Mouse (Mus musculus) ES-E14 (cell line): Measurements from ENCODE around the gene Tns3. TPM values are rescaled to one million over a fixed set of nuclear protein-coding genes. Genes with fewer than 3 reads are reported as not detected.

Experiments used
- DNase-seq: peaks from one replicate; pipeline ENCODE4 v3.0.0-alpha.2; 2013; ENCODE audit warnings: low read depth, low spot score
- H3K27ac ChIP-seq: 2 replicates; pipeline ENCODE4 v1.5.1; 2012; ENCODE audit warnings: low read depth, mild to moderate bottlenecking, low read length, moderate library complexity, mixed read lengths; ENCODE audit not compliant: poor library complexity, insufficient read depth, severe bottlenecking
- H3K36me3 ChIP-seq: 2 replicates; pipeline ENCODE4 v1.6.1; 2012; ENCODE audit warnings: mild to moderate bottlenecking, low read length, moderate library complexity, mixed read lengths; ENCODE audit not compliant: control insufficient read depth, poor library complexity, insufficient read depth, severe bottlenecking
- H3K4me1 ChIP-seq, 2 experiments: fragments of 150-350 bp in 1 of 2; sonication (generic) in 1 of 2; 2 replicates each; pipeline ENCODE4 v1.6.1; 2012; ENCODE audit warnings: low read length in 2 of 2, mild to moderate bottlenecking in 1 of 2, mixed read lengths in 1 of 2; ENCODE audit not compliant: control insufficient read depth in 2 of 2, insufficient read depth in 2 of 2, poor library complexity in 1 of 2
- H3K4me3 ChIP-seq, 2 experiments: fragments of 150-350 bp in 1 of 2; sonication (generic) in 1 of 2; 2 replicates each; pipeline ENCODE4 v1.5.1; 2012; ENCODE audit warnings: low read length in 2 of 2, low read depth in 1 of 2, mild to moderate bottlenecking in 1 of 2, mixed read lengths in 1 of 2; ENCODE audit not compliant: insufficient read depth in 1 of 2, poor library complexity in 1 of 2, severe bottlenecking in 1 of 2
- H3K9ac ChIP-seq: 2 replicates; pipeline ENCODE4 v1.6.1; 2012; ENCODE audit warnings: low read depth, mild to moderate bottlenecking, low read length, mixed read lengths; ENCODE audit not compliant: poor library complexity, insufficient read depth, severe bottlenecking
- H3K9me3 ChIP-seq: fragments of 150-350 bp; sonication (generic); 2 replicates; pipeline ENCODE4 v1.6.1; 2012; ENCODE audit warnings: low read depth, mild to moderate bottlenecking, low read length; ENCODE audit not compliant: control insufficient read depth, insufficient read depth
- CHD2 ChIP-seq: IDR thresholded peaks from 2 replicates; pipeline ENCODE4 v1.6.1; 2014; ENCODE audit warnings: mild to moderate bottlenecking, low read depth, low read length, inconsistent platforms
- HCFC1 ChIP-seq: IDR thresholded peaks from 2 replicates; pipeline ENCODE4 v1.6.1; 2012; ENCODE audit warnings: low read length, inconsistent platforms, borderline replicate concordance; ENCODE audit not compliant: insufficient read depth
- MAFK ChIP-seq: IDR thresholded peaks from 2 replicates; pipeline ENCODE4 v1.6.1; 2014; ENCODE audit warnings: mild to moderate bottlenecking, low read depth, low read length, inconsistent platforms; ENCODE audit not compliant: insufficient read depth
- ZC3H11A ChIP-seq: IDR thresholded peaks from 2 replicates; pipeline ENCODE4 v1.6.1; 2012; ENCODE audit warnings: low read depth, mild to moderate bottlenecking, inconsistent platforms, low read length, borderline replicate concordance
- ZNF384 ChIP-seq: IDR thresholded peaks from 2 replicates; pipeline ENCODE4 v1.6.1; 2012; ENCODE audit warnings: low read depth, low read length, inconsistent platforms
- in situ Hi-C, 2 experiments: fragments of 600-800 bp; cut with MboI; formaldehyde crosslinking; loops; one replicate each; pipeline ENCODE4 v1.15.1; 2025; ENCODE audit warnings: low sequenced_read_pairs in 2 of 2, inconsistent platforms in 1 of 2; ENCODE audit not compliant: unreplicated experiment in 2 of 2
- total RNA-seq: library from RNA; depleted of rRNA; stranded (reverse); fragments of 300-350 nt; gene quantifications from 2 replicates; pipeline ENCODE4 v1.2.3, GENCODE M21; 2012

The Tns3 gene
- total RNA-seq, 1 experiment, result 111 TPM

DNA sequence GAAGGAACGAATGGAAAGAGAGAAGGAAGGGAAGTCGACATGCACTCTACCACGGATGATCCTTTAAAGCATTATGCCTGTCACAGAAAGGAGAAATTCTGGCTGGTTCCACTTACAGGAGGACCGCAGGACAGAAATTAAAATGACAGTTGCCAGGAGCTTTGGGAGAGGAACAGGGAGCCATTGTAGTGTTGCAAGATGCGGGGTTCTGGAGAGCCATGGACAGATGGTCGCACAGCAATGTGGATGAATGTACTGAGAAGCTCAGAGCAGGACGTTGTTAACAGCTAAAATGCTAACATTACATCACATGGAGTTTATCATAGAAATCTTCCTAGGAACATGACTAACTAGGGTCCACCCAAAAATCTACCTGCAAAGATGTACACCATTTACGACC, 6.8 kb downstream of the Tns3 start:
- in situ Hi-C loops, result no loop called here
- Histone ChIP-seq H3K9ac (no peak overlapping the region), H3K27ac (no peak overlapping the region), H3K9me3 (no peaks in the 10 kb centered on the region), H3K4me3 (no peak overlapping the region), H3K36me3 (peaks cover 6% of the 10 kb centered on the region; the same call in 1 of the 2 replicates), H3K4me1 (peaks cover 12 to 24% of the 10 kb centered on the region in 2 experiments)
- DNase-seq, result no peak
- TF ChIP-seq CHD2 (no peak), MAFK (no peak), ZC3H11A (no peak), HCFC1 (no peak), ZNF384 (no peak)

DNA sequence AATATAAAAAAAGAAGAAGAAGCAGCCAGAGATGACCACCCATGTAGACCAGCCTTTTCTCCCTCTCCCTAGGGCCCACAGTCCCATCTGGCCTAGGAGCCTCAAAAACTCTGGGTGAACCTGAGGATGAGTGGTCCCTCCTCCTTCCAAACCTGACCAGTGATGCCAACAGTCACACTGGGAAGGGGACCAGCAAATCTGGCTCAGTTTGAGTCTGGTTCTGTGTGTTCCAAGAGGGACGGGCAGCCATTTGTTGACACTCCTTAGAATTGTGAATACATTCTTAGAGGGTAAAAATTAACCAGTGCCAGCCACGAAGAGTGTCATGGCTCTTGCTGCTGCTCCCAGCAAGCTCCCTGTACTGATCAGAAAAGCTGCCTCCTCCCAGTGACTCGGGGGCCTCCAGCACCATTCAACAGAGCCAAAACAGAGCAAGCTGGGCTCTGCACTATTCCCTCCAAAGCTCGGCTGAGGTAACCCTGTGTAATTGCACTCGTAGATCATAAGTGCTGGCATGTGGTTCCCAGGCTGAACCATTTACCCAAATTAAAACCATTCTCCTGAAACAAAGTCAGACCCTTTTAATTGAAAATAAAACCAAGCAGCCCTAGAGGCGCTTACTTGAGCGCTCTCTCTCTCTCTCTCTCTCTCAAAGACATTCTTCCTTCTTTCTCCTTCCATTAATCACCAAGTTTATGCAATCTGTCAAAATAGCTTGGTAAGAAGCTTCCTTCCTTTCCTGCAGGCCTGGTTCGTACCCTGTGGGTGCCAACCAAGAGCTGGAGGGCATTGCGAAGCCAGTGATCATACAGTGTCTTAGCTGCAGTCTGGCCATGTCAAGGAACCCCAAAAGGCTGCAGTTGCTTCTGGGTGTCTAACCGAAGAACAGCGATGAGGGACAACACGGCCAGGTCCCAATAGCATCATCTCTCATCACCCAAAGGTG, 7.6 kb downstream of the Tns3 start:
- Histone ChIP-seq H3K4me3 (no peak overlapping the region), H3K9ac (no peak overlapping the region), H3K27ac (no peak overlapping the region), H3K4me1 (peaks cover 14 to 31% of the 10 kb centered on the region in 2 experiments), H3K36me3 (peaks cover 6% of the 10 kb centered on the region; the same call in 1 of the 2 replicates), H3K9me3 (no peaks in the 10 kb centered on the region)
- in situ Hi-C loops, result no loop called here
- DNase-seq, result no peak
- TF ChIP-seq CHD2 (no peak), MAFK (no peak), HCFC1 (no peak), ZC3H11A (no peak), ZNF384 (no peak)

DNA sequence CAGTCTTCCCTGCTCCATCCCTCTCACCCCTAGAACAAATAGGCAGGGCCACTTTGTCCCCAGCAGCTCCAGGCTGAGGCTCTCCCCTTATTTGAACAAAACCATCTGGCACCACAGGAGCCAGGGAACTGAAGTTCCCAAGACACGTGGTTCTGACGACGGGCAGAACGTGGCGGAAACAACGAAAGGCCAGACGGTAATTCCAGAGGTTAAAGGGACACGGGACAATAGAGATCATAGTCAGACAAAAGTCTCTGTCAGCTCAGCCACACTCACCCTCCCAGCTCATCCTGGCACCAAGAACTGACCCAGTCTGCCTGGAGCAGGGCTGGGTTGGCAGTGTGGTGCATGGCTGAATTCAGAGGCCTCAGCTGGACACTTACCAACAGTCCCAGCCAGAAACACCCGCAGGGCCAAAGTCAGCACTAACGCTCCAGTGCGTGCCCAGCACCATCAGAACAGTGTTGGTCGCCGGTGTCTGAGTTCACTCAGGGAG, 10.5 kb downstream of the Tns3 start:
- no peak overlapping the region for H3K27ac ChIP-seq
- H3K36me3 ChIP-seq, result no peaks in the 10 kb centered on the region
- TF ChIP-seq MAFK, result no peak
- no peak for TF ChIP-seq ZNF384
- TF ChIP-seq HCFC1, result no peak
- TF ChIP-seq CHD2, result no peak
- no peak for TF ChIP-seq ZC3H11A
- no peak overlapping the region; the same call in 1 of the 2 replicates for H3K9ac ChIP-seq
- DNase-seq, result no peak
- in situ Hi-C loops, result no loop called here
- peaks cover 2 to 34% of the 10 kb centered on the region in 2 experiments; a peak in 2 of 4 replicates for H3K4me1 ChIP-seq
- no peak overlapping the region for H3K4me3 ChIP-seq
- H3K9me3 ChIP-seq, result no peaks in the 10 kb centered on the region

DNA sequence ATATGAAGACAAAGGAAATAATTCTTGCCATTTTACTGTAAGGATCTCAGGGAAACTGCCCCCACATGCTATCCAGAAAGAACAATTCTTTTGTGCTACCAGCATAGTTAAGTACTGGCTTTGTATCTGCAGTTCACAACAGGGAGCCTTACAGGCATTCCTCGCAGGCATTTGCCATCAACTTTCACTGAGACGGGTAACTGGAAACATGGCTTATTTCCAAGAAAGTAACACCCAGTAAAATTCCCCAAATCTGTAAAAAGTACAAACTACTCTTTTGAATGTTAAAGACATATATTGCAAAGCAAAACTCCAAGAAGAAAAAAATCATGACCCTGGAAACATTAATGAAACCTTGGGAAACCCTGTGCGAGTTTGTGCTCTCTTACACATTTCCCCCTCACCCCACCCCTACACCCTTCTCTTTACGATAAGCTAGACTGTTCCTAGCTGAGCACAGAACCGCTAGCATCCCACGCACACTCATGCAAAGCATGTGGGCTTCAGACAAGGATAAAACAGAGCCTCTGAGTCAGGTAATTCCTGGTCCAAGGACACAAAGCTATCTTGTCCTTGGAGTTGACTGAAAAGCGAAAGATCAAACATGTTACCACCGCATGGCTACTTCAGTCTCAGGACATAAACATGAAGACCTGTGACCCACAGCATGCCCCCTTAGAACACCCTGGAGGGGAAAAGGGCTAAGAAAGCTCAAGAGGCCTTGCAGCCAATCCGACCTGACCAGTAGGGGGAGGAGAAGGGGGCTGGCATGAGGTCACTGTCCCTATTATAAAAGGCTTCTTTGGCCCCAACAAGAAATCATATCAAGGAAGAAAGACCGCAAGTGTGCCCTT, 11.3 kb downstream of the Tns3 start:
- no peaks in the 10 kb centered on the region for H3K9me3 ChIP-seq
- H3K9ac ChIP-seq, result no peak overlapping the region; the same call in 1 of the 2 replicates
- H3K4me1 ChIP-seq, result peaks cover 2 to 34% of the 10 kb centered on the region in 2 experiments; a peak in 2 of 4 replicates
- TF ChIP-seq MAFK, result no peak
- no peak for TF ChIP-seq CHD2
- TF ChIP-seq HCFC1, result no peak
- no peak for TF ChIP-seq ZNF384
- TF ChIP-seq ZC3H11A, result no peak
- peak overlapping the region; percentile 13; the same call in 1 of the 2 replicates for H3K27ac ChIP-seq
- no peak overlapping the region for H3K4me3 ChIP-seq
- no peak for DNase-seq
- no peaks in the 10 kb centered on the region for H3K36me3 ChIP-seq
- in situ Hi-C loops, result no loop called here
